Mouse (Mus musculus) forebrain, postnatal 0 days (tissue): ENCODE measurements around the gene Mdfic. TPM values are rescaled to one million over a fixed set of nuclear protein-coding genes. Genes with fewer than 3 reads are reported as not detected.
A peak's percentile ranks its signal among the peaks of the same experiment; 100 is the strongest.

Experiments used
- ATAC-seq: fragments of 200-750 bp; cut with Nextera tagmentation; 2 replicates; pipeline ENCODE4 v1.8.0; 2017; ENCODE audit warnings: mild to moderate bottlenecking, moderate library complexity
- DNase-seq: peaks from one replicate; pipeline ENCODE4 v3.0.0-alpha.2; 2015
- H3K27ac ChIP-seq: fragments of 300-500 bp; sonication (generic); 2 replicates; pipeline ENCODE4 v1.5.1; 2014; ENCODE audit warnings: low read depth, mild to moderate bottlenecking, antibody characterized with exemption, low read length, moderate library complexity, mixed read lengths
- H3K27me3 ChIP-seq: fragments of 300-500 bp; sonication (generic); 2 replicates; pipeline ENCODE4 v1.6.1; 2014; ENCODE audit warnings: mild to moderate bottlenecking, low read length, mixed read lengths; ENCODE audit not compliant: insufficient read depth
- H3K36me3 ChIP-seq: fragments of 300-500 bp; sonication (generic); 2 replicates; pipeline ENCODE4 v1.6.1; 2014; ENCODE audit warnings: mild to moderate bottlenecking, moderate library complexity; ENCODE audit not compliant: insufficient read depth
- H3K4me1 ChIP-seq: fragments of 300-500 bp; sonication (generic); 2 replicates; pipeline ENCODE4 v1.6.1; 2014; ENCODE audit warnings: antibody characterized with exemption; ENCODE audit not compliant: insufficient read depth
- H3K4me2 ChIP-seq: fragments of 300-500 bp; sonication (generic); 2 replicates; pipeline ENCODE4 v1.6.1; 2014; ENCODE audit warnings: low read depth, mild to moderate bottlenecking, moderate library complexity
- H3K4me3 ChIP-seq: fragments of 300-500 bp; sonication (generic); 2 replicates; pipeline ENCODE4 v1.5.1; 2014; ENCODE audit warnings: low read depth, low read length, mixed read lengths
- H3K9ac ChIP-seq: fragments of 300-500 bp; sonication (generic); 2 replicates; pipeline ENCODE4 v1.6.1; 2014; ENCODE audit warnings: mild to moderate bottlenecking
- H3K9me3 ChIP-seq: fragments of 300-500 bp; sonication (generic); 2 replicates; pipeline ENCODE4 v1.6.1; 2016; ENCODE audit warnings: low read length
- CTCF ChIP-seq: sonication (generic); IDR thresholded peaks from 2 replicates; pipeline ENCODE4 v1.5.1; 2016; ENCODE audit warnings: antibody characterized with exemption, control low read depth, low read depth
- WGBS: fragments of 180-500 bp; shearing (Covaris S2); extraction: QIAGEN DNeasy Blood & Tissue Kit; methylation state at CpG from one replicate; pipeline ENCODE4 v1.1.7; 2014; 5-methylcytosine and 5-hydroxymethylcytosine counted together
- polyA plus RNA-seq: library from polyadenylated mRNA; unstranded; fragments of >200 nt; fragmentation: Nextera tagmentation; extraction: Ambion mirVana; gene quantifications from 2 replicates; pipeline ENCODE4 v1.2.1, GENCODE M21; 2015
- total RNA-seq: library from RNA; depleted of rRNA; stranded (reverse); fragments of >200 nt; gene quantifications from 2 replicates; pipeline ENCODE4 v1.2.3, GENCODE M21; 2014

Mdfic gene
- total and polyA plus RNA-seq, 2 experiments from 2014 or later: 0.82 to 4.8 TPM

- no peak overlapping the region for H3K4me2 ChIP-seq
- H3K27me3 ChIP-seq: no peaks in the 10 kb centered on the region
- 50% methylated on average over 6 of the region's 6 CpGs for WGBS
- no peaks in the 10 kb centered on the region for H3K36me3 ChIP-seq
- no peak for TF ChIP-seq CTCF
- H3K4me3 ChIP-seq: no peak overlapping the region
- H3K9ac ChIP-seq: no peak overlapping the region
- ATAC-seq (no peak), DNase-seq (peak; percentile 18)
- H3K9me3 ChIP-seq: no peaks in the 10 kb centered on the region
- H3K27ac ChIP-seq: no peak overlapping the region
- H3K4me1 ChIP-seq: no peaks in the 10 kb centered on the region
Measured at GRCm38 (mm10) chr6:15767460-15767859, 47.0 kb downstream of the Mdfic start.

GRCm38 (mm10) chr6:15770128-15770527 lies 49.7 kb downstream of the Mdfic start:
- H3K4me2 ChIP-seq: no peak overlapping the region
- TF ChIP-seq CTCF: no peak
- no peak overlapping the region for H3K4me3 ChIP-seq
- H3K36me3 ChIP-seq: no peaks in the 10 kb centered on the region
- no peaks in the 10 kb centered on the region for H3K4me1 ChIP-seq
- H3K27me3 ChIP-seq: no peaks in the 10 kb centered on the region
- no peak overlapping the region for H3K9ac ChIP-seq
- DNase-seq: no peak
- ATAC-seq: no peak
- no peaks in the 10 kb centered on the region for H3K9me3 ChIP-seq
- WGBS: 89% methylated on average over 8 of the region's 8 CpGs
- no peak overlapping the region for H3K27ac ChIP-seq

GRCm38 (mm10) chr6:15777070-15777469 lies 56.6 kb downstream of the Mdfic start:
- Histone ChIP-seq H3K36me3 (no peaks in the 10 kb centered on the region), H3K4me1 (no peaks in the 10 kb centered on the region), H3K27me3 (no peaks in the 10 kb centered on the region), H3K9me3 (no peaks in the 10 kb centered on the region), H3K4me3 (no peak overlapping the region), H3K27ac (no peak overlapping the region), H3K9ac (no peak overlapping the region), H3K4me2 (no peak overlapping the region)
- no peak for DNase-seq
- WGBS: 88% methylated on average over 3 of the region's 3 CpGs
- no peak for ATAC-seq
- no peak for TF ChIP-seq CTCF

- Histone ChIP-seq H3K4me3 (no peak overlapping the region), H3K4me1 (no peaks in the 10 kb centered on the region), H3K9me3 (no peaks in the 10 kb centered on the region), H3K9ac (no peak overlapping the region), H3K27me3 (no peaks in the 10 kb centered on the region), H3K36me3 (no peaks in the 10 kb centered on the region), H3K27ac (no peak overlapping the region), H3K4me2 (no peak overlapping the region)
- TF ChIP-seq CTCF: no peak
- no peak for DNase-seq
- no peak for ATAC-seq
Measured at GRCm38 (mm10) chr6:15780127-15780526, 59.7 kb downstream of the Mdfic start.

GRCm38 (mm10) chr6:15780688-15781087 lies 60.2 kb downstream of the Mdfic start:
- no peak for ATAC-seq
- Histone ChIP-seq H3K9ac (no peak overlapping the region), H3K9me3 (no peaks in the 10 kb centered on the region), H3K4me2 (no peak overlapping the region), H3K27me3 (no peaks in the 10 kb centered on the region), H3K27ac (no peak overlapping the region), H3K36me3 (no peaks in the 10 kb centered on the region), H3K4me3 (no peak overlapping the region), H3K4me1 (no peaks in the 10 kb centered on the region)
- no peak for DNase-seq
- TF ChIP-seq CTCF: no peak
- WGBS: 87% methylated on average over 2 of the region's 2 CpGs

- Histone ChIP-seq H3K4me1 (no peaks in the 10 kb centered on the region), H3K27ac (no peak overlapping the region), H3K4me2 (peak overlapping the region; percentile 28), H3K9me3 (no peaks in the 10 kb centered on the region), H3K27me3 (no peaks in the 10 kb centered on the region), H3K4me3 (no peak overlapping the region), H3K36me3 (no peaks in the 10 kb centered on the region), H3K9ac (0 out of 2 replicates have a peak overlapping the region, but pooled peaks have one; percentile 18)
- TF ChIP-seq CTCF: peak; percentile 76
- DNase-seq (peak; percentile 45), ATAC-seq (peak; percentile 65)
- 16% methylated on average over 16 of the region's 16 CpGs for WGBS
Measured at GRCm38 (mm10) chr6:15789523-15790500, 69.4 kb downstream of the Mdfic start.
